Mouse (Mus musculus) kidney, adult 2 months (tissue): ENCODE measurements around the gene Slc9a3r1. TPM values are rescaled to one million over a fixed set of nuclear protein-coding genes. Genes with fewer than 3 reads are reported as not detected.

Source experiments
- DNase-seq: peaks from one replicate; pipeline ENCODE4 v3.0.0; 2021
- H3K27ac ChIP-seq: fragments of 200-500 bp; 2 replicates; pipeline ENCODE4 v1.5.1; 2012; ENCODE audit warnings: low read depth, low read length, control low read depth, inconsistent platforms; ENCODE audit not compliant: insufficient read depth
- H3K27me3 ChIP-seq: fragments of 200-500 bp; replicated peaks from 2 replicates; pipeline ENCODE4 v1.6.1; 2012; ENCODE audit warnings: mild to moderate bottlenecking, moderate library complexity, low read length, inconsistent platforms; ENCODE audit not compliant: control insufficient read depth, insufficient read depth
- H3K36me3 ChIP-seq: fragments of 200-500 bp; 2 replicates; pipeline ENCODE4 v1.6.1; 2012; ENCODE audit warnings: mild to moderate bottlenecking, moderate library complexity, low read length, inconsistent platforms; ENCODE audit not compliant: control insufficient read depth, insufficient read depth
- H3K4me1 ChIP-seq: fragments of 200-500 bp; 2 replicates; pipeline ENCODE4 v1.6.1; 2011; ENCODE audit warnings: low read length; ENCODE audit not compliant: control insufficient read depth, insufficient read depth
- H3K4me3 ChIP-seq: fragments of 200-500 bp; 2 replicates; pipeline ENCODE4 v1.5.1; 2011; ENCODE audit warnings: mild to moderate bottlenecking, low read depth, low read length, control low read depth; ENCODE audit not compliant: insufficient read depth
- CTCF ChIP-seq: fragments of 200-500 bp; conservative IDR thresholded peaks from 2 replicates; pipeline ENCODE4 v1.5.1; 2011; ENCODE audit warnings: low read depth, mild to moderate bottlenecking, control low read depth, low read length, moderate library complexity, mixed read lengths; ENCODE audit not compliant: insufficient read depth, insufficient read length
- POLR2A ChIP-seq: fragments of 200-500 bp; IDR thresholded peaks from one replicate; pipeline ENCODE4 v1.6.1; 2011; ENCODE audit warnings: low read depth, low read length, control low read depth
- WGBS: fragments of 180-500 bp; shearing (Covaris S2); methylation state at CpG from one replicate; pipeline ENCODE4 v1.1.7; 2018; 5-methylcytosine and 5-hydroxymethylcytosine counted together
- polyA plus RNA-seq: library from polyadenylated mRNA; depleted of rRNA; stranded (reverse); fragments of >200 nt; gene quantifications from 2 replicates; pipeline ENCODE4 v1.2.3, GENCODE M21; 2012

Slc9a3r1 gene
- polyA plus RNA-seq, 1 experiment, result 239 TPM

DNA sequence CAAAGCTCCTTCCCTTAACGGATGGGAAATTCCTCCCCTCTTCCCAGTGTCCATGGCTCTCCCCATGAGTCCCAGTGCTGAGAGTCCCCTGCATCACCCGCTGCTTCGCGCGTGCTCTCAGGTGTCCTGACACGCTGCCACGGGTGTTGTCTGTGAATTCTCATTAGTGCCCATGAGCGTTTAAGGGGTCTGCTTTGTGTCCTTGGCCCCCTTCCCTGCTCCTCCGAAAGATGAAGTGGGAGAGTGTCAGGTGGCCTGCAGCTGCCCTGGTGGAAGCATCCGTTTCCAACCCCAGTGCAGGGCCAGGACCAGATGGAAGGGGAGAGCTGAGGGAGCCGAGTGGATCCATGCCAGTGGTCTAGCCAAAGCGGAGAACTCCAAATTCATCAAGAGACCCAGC lies 45.0 kb downstream of the Slc9a3r1 start:
- 90% methylated on average over 12 of the region's 12 CpGs for whole genome bisulfite sequencing
- Histone ChIP-seq H3K4me1 (no peaks in the 10 kb centered on the region), H3K4me3 (no peak overlapping the region), H3K36me3 (no peaks in the 10 kb centered on the region; the same call in 1 of the 2 replicates), H3K27ac (no peak overlapping the region), H3K27me3 (no peaks in the 10 kb centered on the region)
- no peak for DNase-seq
- TF ChIP-seq CTCF (no peak), POLR2A (no peak)

DNA sequence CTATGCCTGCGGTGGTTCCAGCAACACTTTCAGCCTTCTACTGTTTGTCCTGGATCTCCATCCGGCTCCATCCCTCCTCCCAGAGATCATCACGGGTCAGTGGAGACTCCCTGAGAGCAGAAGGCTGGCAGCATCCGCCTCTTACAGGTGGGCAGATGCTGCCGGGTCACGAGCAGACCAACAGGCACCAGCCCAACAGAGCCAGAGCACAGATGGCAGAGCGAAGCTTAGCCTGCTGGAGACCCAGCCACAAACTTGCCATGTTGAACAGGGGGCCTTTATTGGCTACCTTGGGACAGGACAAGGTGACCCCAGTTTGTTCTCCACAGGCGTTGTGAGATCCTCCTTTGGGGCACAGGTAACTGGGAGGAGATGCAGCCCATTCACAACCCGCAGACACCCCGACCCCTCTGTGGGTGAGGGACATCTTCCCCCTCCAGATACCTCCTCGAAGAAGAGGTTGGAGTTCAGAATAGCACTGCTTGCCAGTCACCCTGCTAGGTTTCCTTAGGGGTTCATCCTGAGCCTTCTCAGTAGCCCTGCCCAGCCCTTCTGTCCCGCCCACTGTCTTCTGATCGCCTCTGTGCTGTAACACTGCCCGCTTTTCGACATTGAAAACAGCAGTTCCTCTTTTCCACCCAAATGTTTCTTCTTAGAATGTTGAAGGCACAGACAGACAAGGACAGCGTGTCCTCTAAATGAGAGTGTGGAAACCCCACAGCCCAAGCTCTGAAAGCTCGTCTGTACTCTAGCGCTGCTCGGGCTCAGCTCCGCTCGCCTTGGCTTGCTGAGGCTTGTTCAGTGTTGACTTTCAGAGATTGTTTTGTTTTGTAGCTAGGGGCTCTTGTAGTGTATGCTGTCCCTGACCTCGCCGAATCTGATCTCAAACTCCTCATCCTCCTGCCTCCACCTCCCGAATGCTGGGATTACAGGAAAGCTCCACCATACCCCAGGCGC lies 45.9 kb downstream of the Slc9a3r1 start:
- 76% methylated on average over 25 of the region's 25 CpGs for WGBS
- DNase-seq, result no peak
- H3K36me3 ChIP-seq, result no peaks in the 10 kb centered on the region; the same call in 1 of the 2 replicates

DNA sequence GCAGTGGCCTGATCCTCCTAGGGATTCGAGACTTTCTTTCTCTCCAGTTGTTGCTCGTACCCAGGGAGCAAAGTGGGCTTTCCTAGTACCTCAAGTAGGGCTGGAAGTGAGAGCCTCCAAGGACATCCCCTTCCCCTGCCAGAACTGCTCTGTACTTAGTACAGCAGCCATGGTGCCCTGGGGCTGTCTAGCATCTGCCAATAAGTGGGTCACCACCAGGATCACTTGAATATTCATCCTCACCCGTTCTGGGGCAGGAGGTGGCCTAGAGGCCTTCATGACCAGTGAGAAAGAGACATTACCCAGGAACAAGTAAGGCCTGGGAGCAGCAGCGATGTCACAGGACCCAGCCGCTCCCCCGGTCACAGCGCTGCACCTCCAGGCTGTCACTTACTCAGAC lies 46.8 kb downstream of the Slc9a3r1 start:
- no peak for DNase-seq
- no peaks in the 10 kb centered on the region for H3K4me1 ChIP-seq
- no peak overlapping the region for H3K27ac ChIP-seq
- TF ChIP-seq CTCF (no peak), POLR2A (no peak)
- no peaks in the 10 kb centered on the region; the same call in 1 of the 2 replicates for H3K36me3 ChIP-seq
- 84% methylated on average over 7 of the region's 7 CpGs for WGBS
- H3K27me3 ChIP-seq, result no peaks in the 10 kb centered on the region
- no peak overlapping the region for H3K4me3 ChIP-seq

More for the DNA sequence above, 45.9 kb downstream of the Slc9a3r1 start:
- Histone ChIP-seq H3K4me3 (no peak overlapping the region), H3K27me3 (no peaks in the 10 kb centered on the region), H3K27ac (no peak overlapping the region), H3K4me1 (no peaks in the 10 kb centered on the region)
- TF ChIP-seq CTCF, result no peak
- TF ChIP-seq POLR2A, result no peak

DNA sequence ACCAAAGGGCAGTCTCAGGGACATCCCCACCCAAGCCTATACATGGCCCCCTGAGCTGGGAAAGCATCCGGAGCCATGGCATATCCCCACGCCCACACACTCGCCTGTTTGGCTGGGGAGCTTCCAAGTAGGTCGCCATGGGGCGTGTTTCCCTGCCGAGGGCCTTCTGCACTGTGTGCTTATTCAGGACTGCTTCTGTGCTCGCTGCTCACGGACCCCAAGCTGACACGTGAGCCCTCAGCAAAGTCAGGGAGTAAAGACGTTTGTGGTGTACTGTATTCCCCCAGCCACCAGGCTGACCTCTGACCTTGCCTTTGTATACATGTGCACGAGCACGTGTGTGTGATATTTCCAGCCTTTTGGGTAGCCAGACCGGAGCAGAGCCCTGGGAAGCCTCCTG lies 49.0 kb downstream of the Slc9a3r1 start:
- H3K27ac ChIP-seq, result no peak overlapping the region
- DNase-seq, result no peak
- no peaks in the 10 kb centered on the region for H3K36me3 ChIP-seq
- 61% methylated on average over 13 of the region's 13 CpGs for WGBS
- H3K27me3 ChIP-seq, result no peaks in the 10 kb centered on the region
- TF ChIP-seq POLR2A (no peak), CTCF (no peak)
- H3K4me3 ChIP-seq, result no peak overlapping the region
- H3K4me1 ChIP-seq, result no peaks in the 10 kb centered on the region

DNA sequence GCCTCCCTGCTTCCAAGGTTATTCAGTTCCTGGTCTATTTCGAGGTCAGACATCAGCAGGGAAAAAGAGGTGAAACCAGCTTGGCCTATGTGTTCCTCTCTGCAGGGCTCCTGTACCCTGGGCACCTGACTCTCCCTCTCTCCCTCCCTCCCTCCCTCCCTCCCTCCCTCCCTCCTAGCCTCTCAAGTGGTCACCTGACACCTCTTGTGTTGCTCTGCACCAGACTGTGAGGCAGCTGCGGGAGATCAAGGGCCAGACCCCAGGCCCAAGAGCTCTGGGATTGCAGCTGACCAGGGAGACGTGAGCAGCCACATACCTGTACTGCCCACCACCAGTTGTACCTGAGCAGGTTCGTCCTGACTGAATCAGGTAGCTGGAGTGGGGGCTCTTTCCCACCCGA lies 52.0 kb downstream of the Slc9a3r1 start:
- Histone ChIP-seq H3K36me3 (no peaks in the 10 kb centered on the region), H3K4me3 (no peak overlapping the region), H3K27me3 (no peaks in the 10 kb centered on the region), H3K4me1 (peaks cover 4% of the 10 kb centered on the region; the same call in 1 of the 2 replicates), H3K27ac (peak overlapping the region; percentile 25)
- WGBS, result 52% methylated on average over 5 of the region's 5 CpGs
- TF ChIP-seq POLR2A (no peak), CTCF (no peak)
- peak; percentile 14 for DNase-seq

DNA sequence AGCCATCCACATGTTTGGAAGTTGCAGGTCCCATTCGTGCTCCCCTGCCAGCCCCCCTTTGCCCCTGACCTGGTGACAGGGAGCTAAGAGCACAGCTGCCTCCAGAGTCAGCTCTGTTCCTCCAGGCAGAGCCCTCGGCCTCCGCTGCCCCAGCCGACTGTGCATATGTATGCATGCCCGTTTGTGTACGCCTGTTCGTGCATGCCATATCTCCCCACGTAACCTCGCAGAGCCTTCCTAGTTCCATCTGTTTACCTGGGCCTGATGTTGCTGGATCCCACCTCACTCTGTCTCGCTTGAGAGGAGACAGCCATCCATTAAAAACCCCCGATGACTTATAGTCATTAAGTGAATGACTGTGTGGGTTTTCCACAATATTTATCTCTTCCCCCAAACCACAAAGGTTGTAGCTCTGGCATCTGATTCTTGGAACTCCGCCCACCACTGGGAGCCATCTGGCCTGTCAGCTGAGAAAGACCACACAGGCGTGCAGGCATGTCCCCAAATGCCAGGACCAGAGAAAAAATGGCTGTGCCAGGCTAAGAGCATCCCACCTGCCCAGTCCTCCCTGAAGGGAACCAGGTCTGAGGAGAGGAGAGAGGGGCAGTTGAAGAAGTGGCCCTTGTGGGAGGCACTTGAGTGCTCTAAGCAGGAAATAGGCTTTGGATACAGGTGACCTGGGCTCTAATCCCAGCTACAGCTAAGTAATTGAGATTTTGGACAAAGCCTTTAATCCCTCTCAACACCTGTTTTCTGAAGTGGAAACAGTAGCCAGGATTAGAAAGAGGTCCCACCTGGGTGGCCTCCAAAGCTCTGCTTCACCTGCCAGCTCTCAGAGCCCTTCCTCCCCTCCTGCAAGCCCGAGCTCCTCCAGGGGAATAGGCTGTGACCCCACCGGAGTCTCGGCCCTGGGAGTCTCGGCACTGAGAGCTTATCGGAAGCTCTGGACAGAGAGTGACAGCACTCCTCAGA lies 54.6 kb downstream of the Slc9a3r1 start:
- Histone ChIP-seq H3K4me1 (peaks cover 4% of the 10 kb centered on the region; the same call in 1 of the 2 replicates), H3K27me3 (no peaks in the 10 kb centered on the region), H3K36me3 (no peaks in the 10 kb centered on the region), H3K4me3 (no peak overlapping the region), H3K27ac (no peak overlapping the region)
- no peak for TF ChIP-seq CTCF
- TF ChIP-seq POLR2A, result no peak
- DNase-seq, result no peak
- WGBS, result 75% methylated on average over 18 of the region's 18 CpGs
